Mouse (Mus musculus) intestine, postnatal 0 days (tissue): ENCODE data around the gene Runx1. TPM values are rescaled to one million over a fixed set of nuclear protein-coding genes. Genes with fewer than 3 reads are reported as not detected.

Experiments used
- ATAC-seq: fragments of 200-750 bp; cut with Nextera tagmentation; 2 replicates; pipeline ENCODE4 v1.8.0; 2017; ENCODE audit warnings: mild to moderate bottlenecking, moderate TSS enrichment, moderate library complexity
- H3K27ac ChIP-seq: fragments of 300-500 bp; sonication (generic); 2 replicates; pipeline ENCODE4 v1.5.1; 2014; ENCODE audit warnings: mild to moderate bottlenecking, low read depth, low read length, moderate library complexity
- H3K27me3 ChIP-seq: fragments of 300-500 bp; sonication (generic); replicated peaks from 2 replicates; pipeline ENCODE4 v1.6.1; 2014; ENCODE audit warnings: low read length, mixed read lengths; ENCODE audit not compliant: control insufficient read depth, insufficient read depth
- H3K36me3 ChIP-seq: fragments of 300-500 bp; sonication (generic); 2 replicates; pipeline ENCODE4 v1.6.1; 2014; ENCODE audit warnings: mild to moderate bottlenecking, moderate library complexity; ENCODE audit not compliant: control insufficient read depth, insufficient read depth
- H3K4me1 ChIP-seq: fragments of 300-500 bp; sonication (generic); replicated peaks from 2 replicates; pipeline ENCODE4 v1.6.1; 2014; ENCODE audit warnings: antibody characterized with exemption, low read length, mixed read lengths; ENCODE audit not compliant: control insufficient read depth, insufficient read depth
- H3K4me2 ChIP-seq: fragments of 300-500 bp; sonication (generic); replicated peaks from 2 replicates; pipeline ENCODE4 v1.6.1; 2014; ENCODE audit warnings: low read depth, mild to moderate bottlenecking, moderate library complexity
- H3K4me3 ChIP-seq: fragments of 300-500 bp; sonication (generic); 2 replicates; pipeline ENCODE4 v1.5.1; 2014; ENCODE audit warnings: low read depth, low read length
- H3K9ac ChIP-seq: fragments of 300-500 bp; sonication (generic); 2 replicates; pipeline ENCODE4 v1.6.1; 2014; ENCODE audit warnings: mild to moderate bottlenecking, low read depth, low read length
- H3K9me3 ChIP-seq: fragments of 300-500 bp; sonication (generic); 2 replicates; pipeline ENCODE4 v1.6.1; 2016; ENCODE audit warnings: mixed run types; ENCODE audit not compliant: control insufficient read depth
- CTCF ChIP-seq: sonication (generic); IDR thresholded peaks from 2 replicates; pipeline ENCODE4 v1.5.1; 2016; ENCODE audit warnings: low read depth, mild to moderate bottlenecking, control low read depth, antibody characterized with exemption, moderate library complexity
- WGBS: fragments of 180-500 bp; shearing (Covaris S2); extraction: QIAGEN DNeasy Blood & Tissue Kit; methylation state at CpG from one replicate; pipeline ENCODE4 v1.1.7; 2014; 5-methylcytosine and 5-hydroxymethylcytosine counted together
- polyA plus RNA-seq: library from polyadenylated mRNA; unstranded; fragments of >200 nt; fragmentation: Nextera tagmentation; extraction: Ambion mirVana; gene quantifications from 2 replicates; pipeline ENCODE4 v1.2.1, GENCODE M21; 2015

The Runx1 gene
- polyA plus RNA-seq, 1 experiment from 2014 or later: 1.7 TPM

DNA sequence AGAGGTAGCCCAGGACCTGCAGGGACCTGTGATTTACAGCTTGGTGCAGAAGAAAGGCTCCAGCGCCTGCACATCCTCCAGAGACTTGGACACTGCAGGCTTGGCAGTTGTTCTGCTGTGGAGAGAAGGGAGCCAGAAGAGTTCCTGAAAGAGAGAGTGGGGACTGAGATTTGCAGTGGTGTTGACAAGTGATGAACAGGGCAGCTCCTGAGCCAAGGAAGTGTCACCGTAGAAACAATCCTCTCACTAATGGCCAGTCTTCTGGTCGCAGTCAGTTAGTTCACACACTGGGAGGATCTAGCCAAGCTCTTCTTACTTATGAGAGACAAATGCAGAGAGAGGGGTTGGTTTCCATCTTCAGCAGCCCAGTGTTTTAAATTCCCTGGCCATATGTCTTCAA lies 24.5 kb upstream of the Runx1 start:
- no peaks in the 10 kb centered on the region for H3K36me3 ChIP-seq
- H3K4me2 ChIP-seq: no peak overlapping the region
- H3K4me3 ChIP-seq: no peak overlapping the region
- no peaks in the 10 kb centered on the region for H3K4me1 ChIP-seq
- no peak for TF ChIP-seq CTCF
- no peak for ATAC-seq
- H3K9me3 ChIP-seq: no peaks in the 10 kb centered on the region
- H3K9ac ChIP-seq: no peak overlapping the region
- no peak overlapping the region for H3K27ac ChIP-seq
- H3K27me3 ChIP-seq: no peaks in the 10 kb centered on the region
- 68% methylated on average over 3 of the region's 3 CpGs for WGBS

DNA sequence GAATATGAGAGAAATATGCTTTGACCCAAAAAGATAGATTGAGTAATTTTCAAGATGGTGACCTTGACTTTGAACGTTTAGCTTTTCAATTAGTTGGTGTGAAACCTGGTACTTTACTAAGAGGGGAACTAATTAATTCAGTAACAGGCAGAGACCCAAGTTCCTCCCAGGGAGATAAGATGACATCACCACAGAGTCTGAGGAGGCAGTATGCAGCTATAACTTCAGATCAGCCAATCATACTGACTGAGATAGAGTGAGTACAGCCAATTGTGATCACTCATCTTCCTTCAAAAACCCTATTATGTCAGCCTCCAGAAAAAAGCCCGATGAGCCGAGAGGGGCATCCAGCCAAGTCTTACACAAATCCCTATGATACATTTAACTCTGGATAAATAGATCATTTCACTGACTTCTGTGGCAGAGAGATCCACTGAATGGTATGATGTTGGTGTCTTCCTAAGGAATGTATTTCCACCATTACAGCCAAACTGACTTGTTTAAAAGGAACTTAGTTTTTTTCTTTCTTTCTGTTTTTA lies 21.9 kb upstream of the Runx1 start:
- Histone ChIP-seq H3K4me1 (0 out of 2 replicates have a peak, but pooled peaks cover 4% of the 10 kb centered on the region), H3K9ac (no peak overlapping the region), H3K36me3 (no peaks in the 10 kb centered on the region), H3K9me3 (no peaks in the 10 kb centered on the region), H3K4me2 (no peak overlapping the region), H3K27me3 (no peaks in the 10 kb centered on the region), H3K27ac (no peak overlapping the region), H3K4me3 (no peak overlapping the region)
- whole genome bisulfite sequencing: 62% methylated on average over 3 of the region's 3 CpGs
- no peak for TF ChIP-seq CTCF
- no peak for ATAC-seq

DNA sequence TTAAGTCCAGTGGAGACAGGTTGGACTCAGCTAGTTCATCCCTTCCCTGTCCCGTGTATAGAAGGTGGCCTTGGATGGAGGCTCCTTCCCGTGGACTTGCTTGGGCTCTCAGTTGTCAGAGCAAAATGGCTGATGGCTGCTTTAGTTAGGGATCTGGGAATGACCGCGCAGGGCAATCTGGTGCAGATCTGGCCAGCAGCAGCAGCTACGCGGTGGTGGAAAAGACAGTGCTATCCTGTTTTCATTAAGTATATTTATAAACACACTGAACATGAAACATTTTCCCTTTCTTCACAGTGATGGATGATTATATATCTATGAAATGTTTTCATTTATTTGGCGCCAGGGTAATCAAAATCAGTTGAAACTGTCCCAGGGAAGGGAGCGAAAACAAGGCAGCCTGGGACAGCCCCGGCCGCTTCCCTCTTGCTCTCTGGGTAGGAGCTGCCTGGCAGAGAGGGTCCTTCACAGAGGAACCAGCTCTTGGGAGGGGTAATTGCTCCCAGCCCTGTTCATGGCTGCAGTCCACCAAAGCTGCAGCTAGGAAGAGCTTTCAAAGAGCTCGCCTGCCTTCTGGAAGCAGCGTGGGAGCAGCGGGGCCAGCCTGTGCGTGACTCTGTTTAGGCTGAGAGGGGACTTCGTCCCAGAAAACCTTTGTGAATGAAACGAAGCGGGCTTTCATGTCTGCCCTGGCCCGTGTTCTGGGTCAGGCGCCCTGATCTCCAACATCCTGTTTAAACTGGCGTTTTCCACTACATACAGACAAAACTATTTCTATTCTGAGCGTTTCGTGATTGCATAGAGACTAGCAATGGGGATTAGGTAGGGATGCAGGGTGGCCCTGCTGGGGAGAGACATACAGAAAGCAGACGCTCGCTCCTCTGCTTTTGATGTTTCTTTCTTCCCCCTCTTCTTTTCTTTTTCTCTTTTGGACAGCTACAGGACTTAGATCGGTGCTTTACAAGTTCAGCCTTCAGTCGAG lies 19.6 kb upstream of the Runx1 start:
- 49% methylated on average over 26 of the region's 26 CpGs for WGBS
- Histone ChIP-seq H3K27me3 (no peaks in the 10 kb centered on the region), H3K27ac (peak overlapping the region; percentile 36), H3K4me2 (peak overlapping the region; percentile 10; the same call in 1 of the 2 replicates), H3K4me1 (0 out of 2 replicates have a peak, but pooled peaks cover 4% of the 10 kb centered on the region), H3K4me3 (no peak overlapping the region), H3K9ac (no peak overlapping the region), H3K9me3 (no peaks in the 10 kb centered on the region), H3K36me3 (no peaks in the 10 kb centered on the region)
- peak; percentile 26; the same call in 1 of the 2 replicates for TF ChIP-seq CTCF
- ATAC-seq: no peak

DNA sequence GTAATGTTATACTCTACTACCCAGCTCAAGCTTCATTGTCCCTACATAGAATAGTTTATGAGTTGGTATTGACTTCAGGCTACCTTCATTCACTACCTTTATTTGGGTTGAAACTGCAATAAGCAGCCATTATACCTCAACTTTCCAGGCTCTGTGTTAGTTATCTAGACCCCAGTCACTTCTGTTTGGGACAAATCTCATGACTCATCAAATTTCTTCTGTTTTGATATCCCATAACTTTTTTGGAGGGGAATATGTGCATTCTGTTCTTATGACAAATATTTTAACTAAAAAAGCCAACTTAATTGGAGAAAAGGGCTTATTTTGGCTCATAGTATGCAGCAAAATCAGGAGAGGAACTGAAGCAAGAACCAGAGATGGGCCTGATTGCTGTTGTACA lies 12.8 kb upstream of the Runx1 start:
- Histone ChIP-seq H3K9ac (no peak overlapping the region), H3K4me3 (no peak overlapping the region), H3K27ac (no peak overlapping the region), H3K36me3 (no peaks in the 10 kb centered on the region), H3K4me2 (no peak overlapping the region), H3K27me3 (no peaks in the 10 kb centered on the region), H3K4me1 (no peaks in the 10 kb centered on the region), H3K9me3 (no peaks in the 10 kb centered on the region)
- ATAC-seq: no peak
- TF ChIP-seq CTCF: no peak

DNA sequence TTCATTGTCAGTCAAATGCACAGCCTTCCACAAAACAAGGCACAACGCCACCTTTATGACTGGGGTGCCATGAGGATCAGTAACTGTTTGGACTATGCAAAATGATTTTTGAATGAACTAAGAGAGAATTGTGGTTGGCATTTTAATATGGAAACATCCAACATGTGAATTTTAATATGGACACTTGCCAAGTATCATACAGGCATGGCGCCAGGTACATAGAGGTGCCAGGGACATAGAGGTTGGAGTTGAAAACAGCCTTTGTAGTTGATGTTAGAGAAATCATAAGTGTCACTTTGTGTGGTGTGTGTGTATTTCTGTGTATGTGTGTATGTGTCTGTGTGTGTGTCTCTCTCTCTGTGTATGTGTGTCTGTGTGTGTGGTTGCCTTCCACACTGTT lies 5.4 kb upstream of the Runx1 start:
- 97% methylated on average over 2 of the region's 2 CpGs for WGBS
- H3K4me1 ChIP-seq: no peaks in the 10 kb centered on the region
- ATAC-seq: no peak
- TF ChIP-seq CTCF: no peak
- no peak overlapping the region for H3K4me2 ChIP-seq
- no peaks in the 10 kb centered on the region for H3K27me3 ChIP-seq
- H3K9ac ChIP-seq: no peak overlapping the region
- no peak overlapping the region for H3K4me3 ChIP-seq
- no peaks in the 10 kb centered on the region for H3K36me3 ChIP-seq
- H3K9me3 ChIP-seq: no peaks in the 10 kb centered on the region
- no peak overlapping the region for H3K27ac ChIP-seq

DNA sequence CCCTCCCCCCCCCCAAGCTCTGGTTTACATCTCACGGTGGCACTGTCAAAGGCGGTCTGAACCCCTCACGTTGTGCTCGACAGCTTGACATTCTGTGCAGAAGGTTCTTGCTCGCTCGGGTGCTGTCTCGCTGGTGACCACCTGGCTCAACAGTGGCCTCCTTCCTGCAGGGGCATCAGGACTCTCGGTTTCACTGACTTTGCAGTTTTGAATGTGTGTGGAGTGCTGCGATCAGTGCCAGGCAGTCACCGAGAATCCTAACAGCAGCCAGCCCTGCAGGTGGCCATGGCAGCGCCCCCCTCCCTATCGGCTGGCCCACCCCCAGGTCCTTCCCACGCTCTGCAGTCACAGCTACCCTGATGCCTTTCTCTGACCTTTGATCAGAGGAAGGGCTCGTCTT lies 4.5 kb upstream of the Runx1 start:
- Histone ChIP-seq H3K27me3 (no peaks in the 10 kb centered on the region), H3K4me3 (no peak overlapping the region), H3K9ac (no peak overlapping the region), H3K4me1 (no peaks in the 10 kb centered on the region), H3K4me2 (no peak overlapping the region), H3K36me3 (no peaks in the 10 kb centered on the region), H3K9me3 (no peaks in the 10 kb centered on the region), H3K27ac (no peak overlapping the region)
- no peak for ATAC-seq
- WGBS: 50% methylated on average over 14 of the region's 14 CpGs
- TF ChIP-seq CTCF: no peak
